Mouse (Mus musculus) mouse embryonic stem cell (cell line): ENCODE measurements around the gene Spib.

Experiments used
- in situ Hi-C, 2 experiments: fragments of 300-500 bp; cut with MboI; formaldehyde crosslinking; loops; 1 replicate in 1 of 2; 3 replicates in 1 of 2; pipeline ENCODE4 v1.14.3; 2019 to 2020; ENCODE audit warnings: low sequenced_read_pairs in 2 of 2, low pct_unique_long_range_greater_than_20kb in 1 of 2, mixed read lengths in 1 of 2; ENCODE audit not compliant: unreplicated experiment in 1 of 2

Gene Spib

DNA sequence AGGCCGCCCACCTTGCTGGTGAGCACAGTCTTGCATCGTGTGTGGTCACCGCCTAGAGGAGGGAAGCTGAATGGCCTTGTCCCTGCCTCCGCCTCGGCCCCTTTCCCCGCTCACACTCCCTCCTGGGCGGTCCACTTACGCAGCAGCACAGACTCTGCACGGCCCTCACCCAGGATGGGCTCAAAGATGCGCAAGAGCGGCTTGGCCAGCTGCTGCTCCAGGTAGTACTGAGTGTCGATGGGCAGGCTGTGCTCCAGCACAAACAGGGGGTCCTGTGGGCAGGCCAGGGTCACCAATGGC, 1.8 kb upstream of the Spib start:
- in situ Hi-C loops, result loop anchor here in 1 of 2 experiments (10.0 kb wide), 1 partner anchor 61 kb away; the partner anchor contains the start of gene Kcnc3

GRCm38 (mm10) chr7:44532918-44533745, 1.3 kb upstream of the Spib start:
- in situ Hi-C loops, result loop anchor here in 1 of 2 experiments (10.0 kb wide), 1 partner anchor 62 kb away; the partner anchor contains the start of gene Kcnc3

- in situ Hi-C loops, result loop anchor here in 1 of 2 experiments (10.0 kb wide), 1 partner anchor 64 kb away; the partner anchor contains the start of gene Kcnc3
Observed at GRCm38 (mm10) chr7:44531207-44531606, 664 bp downstream of the Spib start.

GRCm38 (mm10) chr7:44530507-44530906, 1.4 kb downstream of the Spib start:
- in situ Hi-C loops, result loop anchor here in 1 of 2 experiments (10.0 kb wide), 1 partner anchor 64 kb away; the partner anchor contains the start of gene Kcnc3

DNA sequence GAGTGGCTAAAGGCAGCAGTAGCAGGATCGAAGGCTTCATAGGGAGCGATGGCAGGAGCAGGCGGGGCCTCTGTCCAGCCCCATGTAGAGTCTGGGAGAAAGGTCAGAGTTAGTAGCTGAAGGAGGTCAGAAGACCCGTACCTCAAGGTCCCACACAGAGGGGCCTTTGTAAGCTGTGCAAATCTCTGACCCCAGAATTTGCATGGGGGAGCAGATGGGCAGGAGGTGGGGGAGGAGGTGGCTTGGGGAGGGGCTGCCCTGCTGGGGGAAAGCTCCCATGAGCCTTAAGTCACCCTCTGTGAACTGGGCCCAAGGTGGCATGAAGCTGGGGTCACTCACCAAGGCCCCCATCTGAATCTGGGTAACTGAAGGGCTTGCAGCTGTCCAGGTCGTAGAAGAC, 2.4 kb downstream of the Spib start:
- in situ Hi-C loops, result no loop called here

DNA sequence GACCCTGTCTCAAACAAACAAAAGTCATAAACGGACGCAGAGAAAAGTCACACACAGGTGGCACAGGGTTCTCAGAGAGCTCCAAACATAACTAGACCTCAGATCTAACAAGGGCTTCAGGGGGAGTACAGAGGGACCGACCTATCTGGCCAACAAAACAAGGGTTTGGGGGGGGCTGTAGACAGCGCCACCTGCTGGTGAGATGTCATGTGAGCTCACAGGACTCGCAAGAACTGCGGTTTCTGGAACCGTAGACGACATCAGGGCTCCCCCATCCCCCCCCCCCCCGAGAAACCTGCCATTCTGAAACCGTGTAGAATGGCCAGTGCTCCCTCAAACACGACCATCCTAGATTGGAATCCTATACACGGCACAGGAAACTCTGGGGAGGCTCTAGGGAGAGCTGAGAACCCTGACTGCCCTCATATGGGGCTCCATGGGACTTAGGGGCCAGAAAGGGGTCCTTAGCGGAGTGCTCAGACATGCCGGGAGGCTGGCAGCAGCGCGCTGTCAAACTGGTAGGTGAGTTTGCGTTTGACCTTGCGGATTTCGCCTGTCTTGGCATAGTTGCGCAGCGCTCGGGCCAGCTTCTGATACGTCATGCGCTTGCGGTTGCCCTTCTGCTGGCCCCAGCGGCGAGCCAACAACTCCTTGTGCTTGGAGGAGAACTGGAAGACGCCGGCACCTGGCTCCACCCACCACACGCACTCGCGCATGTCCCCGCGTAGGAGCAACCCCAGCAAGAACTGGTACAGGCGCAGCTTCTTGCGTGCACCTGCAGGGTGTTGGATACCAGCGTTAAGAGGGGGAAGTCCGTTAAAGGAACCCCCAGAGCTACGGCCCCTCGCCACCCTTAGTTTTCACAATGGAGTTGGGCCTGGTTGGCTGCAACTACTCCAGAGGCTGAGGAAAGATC, 4.1 kb downstream of the Spib start:
- in situ Hi-C loops, result no loop called here

DNA sequence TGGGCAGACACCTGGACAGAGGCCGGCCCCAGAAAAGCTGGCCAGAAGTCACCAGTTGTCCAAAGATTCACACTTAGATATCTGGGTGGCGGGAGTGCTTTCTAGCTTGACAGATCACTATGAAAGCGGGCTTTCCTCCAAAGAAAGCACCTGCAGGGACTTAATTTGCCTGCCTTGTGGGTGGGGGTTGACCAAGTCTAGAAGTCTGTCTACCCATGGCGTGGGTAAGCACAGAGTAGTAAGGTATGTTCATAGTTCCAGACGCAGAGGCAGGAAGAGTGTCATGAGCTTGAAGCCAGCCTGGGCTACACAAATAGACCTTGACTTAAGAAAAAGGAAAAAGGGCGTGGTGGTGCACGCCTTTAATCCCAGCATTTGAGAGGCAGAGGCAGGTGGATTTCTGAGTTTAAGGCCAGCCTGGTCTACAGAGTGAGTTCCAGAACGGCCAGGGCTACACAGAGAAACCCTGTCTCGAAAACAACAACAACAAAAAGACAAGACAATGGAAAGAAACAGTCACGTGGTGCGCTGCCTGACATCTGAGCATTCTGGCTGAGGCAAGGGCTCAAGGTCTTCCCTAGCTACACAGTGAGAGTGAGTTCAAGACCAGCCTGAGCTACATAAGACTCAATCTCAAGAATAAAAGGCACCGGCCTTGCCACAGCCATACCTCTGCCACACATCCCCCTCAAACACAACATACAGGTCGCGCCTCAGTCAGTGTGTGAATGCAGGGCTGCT, 5.3 kb downstream of the Spib start:
- in situ Hi-C loops, result no loop called here

DNA sequence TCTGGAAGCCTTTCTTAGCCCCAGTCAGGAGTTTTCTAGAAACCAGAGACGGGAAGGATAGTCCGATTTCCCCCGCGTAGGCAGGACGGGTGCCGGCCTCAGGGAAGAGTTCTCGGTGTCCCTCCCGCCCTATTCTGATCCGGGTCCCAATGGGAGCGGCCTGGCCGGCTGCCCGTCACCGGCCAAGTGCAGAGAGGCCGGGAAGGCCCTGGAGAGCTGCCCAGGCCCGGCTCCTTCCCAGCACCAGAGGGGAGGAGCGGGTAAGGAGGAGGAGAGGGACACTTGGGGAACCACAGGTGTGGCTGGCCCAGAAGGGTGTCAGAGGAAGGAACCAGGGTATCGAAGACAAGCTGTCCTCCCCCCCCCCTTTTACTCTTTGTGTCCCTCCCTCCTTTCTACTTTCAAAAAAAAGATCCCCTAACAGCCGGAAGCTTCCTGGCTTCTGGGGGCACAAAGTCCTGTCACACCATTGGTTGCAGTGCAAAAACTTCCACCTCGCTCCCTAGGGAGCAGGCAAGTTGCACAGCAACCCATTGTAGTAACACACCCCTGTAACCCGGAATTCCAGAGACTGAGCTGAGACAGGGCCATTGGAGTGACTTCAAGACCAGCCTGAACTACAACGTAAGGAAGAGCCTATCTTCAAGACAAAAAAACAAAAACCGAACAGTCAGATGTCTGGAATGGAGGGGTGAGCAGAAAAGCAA, 6.6 kb downstream of the Spib start:
- in situ Hi-C loops, result no loop called here

DNA sequence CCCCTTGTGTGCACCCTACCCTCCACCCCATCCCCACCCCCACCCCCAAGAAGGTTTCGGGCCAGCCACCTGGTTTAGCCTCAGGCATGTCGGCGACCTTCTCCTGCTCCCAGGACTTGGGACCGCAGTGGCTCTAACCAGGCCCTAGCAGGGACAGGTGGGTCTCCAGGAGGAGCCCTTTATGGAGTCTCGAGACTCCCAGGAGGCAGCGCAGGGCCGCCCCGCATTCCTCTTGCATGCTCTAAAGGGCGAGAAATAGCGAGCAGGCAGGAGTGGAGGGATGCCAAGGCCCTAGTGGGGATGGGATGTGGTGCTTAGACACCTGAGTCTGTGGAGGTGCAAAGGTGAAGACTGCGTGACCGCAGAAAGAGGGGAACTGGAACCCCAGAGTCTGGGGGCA, 7.4 kb downstream of the Spib start, which contains the start of gene Mybpc2:
Mybpc2 (minus strand) TSS at position 155 of the 400 bp plus-strand sequence.
- in situ Hi-C loops, result no loop called here

- in situ Hi-C loops, result no loop called here
Observed at GRCm38 (mm10) chr7:44523056-44523455, 8.8 kb downstream of the Spib start.

GRCm38 (mm10) chr7:44521710-44522109, 10.2 kb downstream of the Spib start:
- in situ Hi-C loops, result no loop called here

DNA sequence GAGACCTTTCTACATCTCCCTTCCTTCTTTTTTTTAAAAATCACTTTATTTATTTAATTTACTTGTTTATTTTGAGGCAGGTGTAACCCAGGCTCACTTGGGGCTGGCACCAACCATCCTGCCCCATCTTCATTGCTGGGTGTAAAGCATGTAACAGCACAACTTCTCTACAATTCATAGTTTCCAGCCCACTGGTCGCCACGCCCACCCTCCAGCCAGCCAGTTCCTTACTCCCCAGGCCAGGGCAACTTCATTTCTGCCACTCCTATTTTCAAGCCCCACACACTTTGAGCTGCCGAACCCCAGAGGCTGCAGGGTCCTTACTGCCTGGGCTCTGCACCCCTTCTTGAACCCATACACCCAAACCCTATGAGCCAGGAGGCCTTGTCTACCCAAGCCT, 10.9 kb downstream of the Spib start:
- in situ Hi-C loops, result no loop called here

DNA sequence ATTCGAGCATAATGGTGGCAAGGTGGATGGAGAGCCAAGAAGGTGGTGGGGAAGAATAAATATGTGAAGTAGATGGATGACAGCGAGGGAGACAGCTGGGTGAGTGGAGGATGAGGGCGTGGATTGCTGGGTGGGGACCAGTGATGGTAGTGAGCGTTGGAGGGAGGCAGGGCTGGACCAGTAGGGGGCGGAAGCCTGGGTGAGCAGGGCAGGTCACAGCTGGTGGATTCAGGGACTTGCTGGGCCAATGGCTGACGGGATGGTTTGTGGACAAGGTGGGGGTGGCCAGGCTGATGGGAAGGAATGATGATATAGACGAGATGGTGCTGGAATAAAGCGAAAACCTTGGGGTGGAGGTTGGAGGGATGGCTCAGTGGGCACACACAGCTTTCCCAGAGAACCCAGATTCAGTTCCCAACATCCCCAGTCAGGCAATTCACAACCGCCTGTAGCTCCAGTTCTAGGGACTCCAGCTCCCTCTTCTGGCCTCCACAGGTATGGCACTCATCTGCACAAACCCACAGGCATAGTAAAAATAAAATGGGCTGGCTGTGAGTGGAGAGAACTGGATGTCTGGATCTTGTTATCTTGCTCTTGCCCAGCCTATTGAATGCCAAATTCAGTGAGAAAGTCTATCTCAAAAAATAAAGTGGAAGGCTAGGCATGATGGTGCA, 12.5 kb downstream of the Spib start:
- in situ Hi-C loops, result loop anchor here in 1 of 2 experiments (5.0 kb wide), 1 partner anchor 43 kb away; no protein-coding TSS in a partner anchor

DNA sequence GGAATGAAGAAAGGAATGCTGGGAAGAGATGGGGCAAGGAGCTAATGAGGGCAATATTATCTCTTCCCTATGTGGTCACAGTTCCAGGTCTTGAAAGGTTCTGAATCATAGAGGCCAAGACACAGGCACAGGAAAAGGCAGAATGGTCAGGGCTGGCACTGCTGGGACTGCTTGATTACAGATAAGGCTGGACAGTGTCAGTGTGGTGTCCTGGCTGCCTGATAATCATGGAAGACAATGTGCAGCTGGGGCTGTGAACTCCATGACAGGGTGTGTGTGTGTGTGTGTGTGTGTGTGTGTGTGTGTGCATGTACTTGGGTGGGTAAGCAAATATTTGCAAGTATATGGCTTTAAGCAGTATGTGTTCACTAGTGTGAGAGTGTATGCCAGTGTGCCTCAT, 24.4 kb downstream of the Spib start:
- in situ Hi-C loops, result loop anchor here in 1 of 2 experiments (5.0 kb wide), 1 partner anchor 135 kb away; no protein-coding TSS in a partner anchor

GRCm38 (mm10) chr7:44501563-44502115, 30.2 kb downstream of the Spib start:
- in situ Hi-C loops, result no loop called here

DNA sequence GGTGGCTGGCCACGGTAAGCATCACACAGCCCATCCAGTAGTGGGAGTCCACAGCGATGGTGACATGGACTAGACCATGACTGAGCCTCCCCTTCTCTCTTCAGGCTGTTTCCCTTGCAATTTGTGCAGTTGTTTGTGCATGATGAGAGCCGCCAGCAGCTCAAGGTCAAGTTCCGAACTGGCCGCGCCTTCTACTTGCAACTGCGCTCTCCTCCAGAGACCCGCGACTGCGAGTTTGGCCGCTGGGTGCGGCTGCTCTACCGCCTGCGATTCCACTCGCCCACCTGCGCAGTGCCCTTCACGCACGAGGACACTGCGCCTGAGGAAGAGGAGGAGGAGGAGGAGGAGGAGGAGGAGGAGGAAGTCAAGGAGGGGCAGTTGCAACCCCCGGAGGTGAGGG, 31.8 kb downstream of the Spib start:
- in situ Hi-C loops, result no loop called here

- in situ Hi-C loops, result loop anchor here in 1 of 2 experiments (5.0 kb wide), 2 partner anchors 58 to 97 kb away; no protein-coding TSS in a partner anchor
Observed at GRCm38 (mm10) chr7:44498922-44499321, 32.9 kb downstream of the Spib start.
